Mouse (Mus musculus) megakaryocyte, embryonic 14.5 days (primary cell): ENCODE measurements around the gene Serpinb9.

Experiments
- FLI1 ChIP-seq: IDR thresholded peaks from 2 replicates; pipeline ENCODE4 v1.6.1; 2012; ENCODE audit warnings: low read length, inconsistent platforms, mixed read lengths
- GATA1 ChIP-seq: IDR thresholded peaks from 3 replicates; pipeline ENCODE4 v1.6.1; 2012; ENCODE audit warnings: mixed read lengths, low read length, inconsistent platforms, borderline replicate concordance

DNA sequence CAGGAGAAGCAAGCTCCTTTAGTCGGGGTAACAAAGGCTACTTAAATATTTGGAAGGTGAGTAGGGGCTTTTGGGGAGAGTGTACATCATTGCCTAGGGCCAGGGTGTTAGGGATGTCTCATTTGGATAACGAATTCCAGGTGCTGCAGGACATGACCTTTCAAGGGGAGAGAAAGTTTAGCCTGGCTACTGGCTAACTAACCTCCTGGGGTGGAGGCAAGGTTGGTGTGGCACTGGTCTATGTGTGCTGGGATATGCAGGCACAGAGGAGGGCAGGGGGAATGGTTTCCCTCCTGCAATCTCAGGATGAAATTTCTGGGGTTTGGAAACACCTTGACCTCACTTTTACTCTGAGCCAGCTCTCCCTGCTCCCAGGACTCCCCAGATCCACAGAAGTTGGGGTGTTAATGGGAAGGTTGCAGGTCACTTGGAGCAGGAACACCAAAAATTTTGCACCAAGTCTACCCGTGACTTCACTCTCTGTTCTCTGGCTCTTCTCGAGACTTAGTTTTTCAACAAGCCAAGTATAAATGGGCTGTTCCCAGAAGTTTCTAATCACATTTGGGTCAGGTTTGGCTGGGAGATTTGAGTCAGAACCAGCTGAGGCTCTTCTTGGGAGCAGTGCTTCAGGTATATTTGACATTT, 33.9 kb upstream of the Serpinb9 start:
- TF ChIP-seq GATA1, result no peak
- TF ChIP-seq FLI1, result no peak
